Mouse (Mus musculus) T-cell, adult 2 months (primary cell): Measurements from ENCODE around the gene Dhrs9.

ENCODE experiments used
- DNase-seq: peaks from one replicate; pipeline ENCODE4 v3.0.0; 2022; ENCODE audit warnings: low spot score

Gene Dhrs9

GRCm38 (mm10) chr2:69418294-69418881, 38.1 kb downstream of the Dhrs9 start:
- DNase-seq: no peak

- no peak for DNase-seq
Observed at GRCm38 (mm10) chr2:69424829-69425228, 44.6 kb downstream of the Dhrs9 start.

GRCm38 (mm10) chr2:69426081-69426480, 45.8 kb downstream of the Dhrs9 start:
- no peak for DNase-seq

GRCm38 (mm10) chr2:69427141-69427540, 46.9 kb downstream of the Dhrs9 start:
- DNase-seq: no peak

GRCm38 (mm10) chr2:69428116-69428515, 47.9 kb downstream of the Dhrs9 start:
- DNase-seq: no peak

GRCm38 (mm10) chr2:69441656-69442055, 61.4 kb downstream of the Dhrs9 start:
- no peak for DNase-seq

- DNase-seq: no peak
Observed at GRCm38 (mm10) chr2:69445896-69446472, 65.7 kb downstream of the Dhrs9 start.

GRCm38 (mm10) chr2:69448581-69448980, 68.3 kb downstream of the Dhrs9 start:
- no peak for DNase-seq

GRCm38 (mm10) chr2:69451128-69451527, 70.9 kb downstream of the Dhrs9 start:
- DNase-seq: no peak
